Mouse (Mus musculus) limb, embryonic 14.5 days (tissue): ENCODE measurements around the gene Cyp46a1. TPM values are rescaled to one million over a fixed set of nuclear protein-coding genes. Genes with fewer than 3 reads are reported as not detected.

Source experiments
- ATAC-seq: fragments of 200-750 bp; cut with Nextera tagmentation; 2 replicates; pipeline ENCODE4 v1.8.0; 2017; ENCODE audit warnings: low read depth, moderate number of reproducible peaks, moderate TSS enrichment; ENCODE audit not compliant: low FRiP score
- DNase-seq: peaks from one replicate; pipeline ENCODE4 v3.0.0-alpha.2; 2015; ENCODE audit warnings: low spot score
- H3K27ac ChIP-seq: fragments of 300-500 bp; sonication (generic); replicated peaks from 2 replicates; pipeline ENCODE4 v1.5.1; 2014; ENCODE audit warnings: low read depth, mild to moderate bottlenecking, low read length, moderate library complexity, mixed read lengths
- H3K27me3 ChIP-seq: fragments of 300-500 bp; sonication (generic); 2 replicates; pipeline ENCODE4 v1.6.1; 2014; ENCODE audit warnings: low read length, mixed read lengths; ENCODE audit not compliant: control insufficient read depth, insufficient read depth
- H3K36me3 ChIP-seq: fragments of 300-500 bp; sonication (generic); 2 replicates; pipeline ENCODE4 v1.6.1; 2014; ENCODE audit warnings: mild to moderate bottlenecking, low read length, moderate library complexity, mixed read lengths; ENCODE audit not compliant: control insufficient read depth, insufficient read depth
- H3K4me1 ChIP-seq: fragments of 300-500 bp; sonication (generic); 2 replicates; pipeline ENCODE4 v1.6.1; 2014; ENCODE audit warnings: antibody characterized with exemption, low read length, mixed read lengths; ENCODE audit not compliant: control insufficient read depth, insufficient read depth
- H3K4me2 ChIP-seq: fragments of 300-500 bp; sonication (generic); replicated peaks from 2 replicates; pipeline ENCODE4 v1.6.1; 2014; ENCODE audit warnings: low read depth, mild to moderate bottlenecking, low read length, moderate library complexity; ENCODE audit not compliant: severe bottlenecking
- H3K4me3 ChIP-seq: fragments of 300-500 bp; sonication (generic); replicated peaks from 2 replicates; pipeline ENCODE4 v1.5.1; 2014; ENCODE audit warnings: low read length
- H3K9ac ChIP-seq: fragments of 300-500 bp; sonication (generic); 2 replicates; pipeline ENCODE4 v1.6.1; 2014; ENCODE audit warnings: mild to moderate bottlenecking, low read depth, low read length, moderate library complexity; ENCODE audit not compliant: severe bottlenecking
- H3K9me3 ChIP-seq: fragments of 300-500 bp; sonication (generic); 2 replicates; pipeline ENCODE4 v1.6.1; 2016; ENCODE audit warnings: low read length; ENCODE audit not compliant: control insufficient read depth
- POLR2A ChIP-seq: fragments of 200-500 bp; IDR thresholded peaks from 2 replicates; pipeline ENCODE4 v1.8.0; 2012; ENCODE audit warnings: inconsistent platforms, mild to moderate bottlenecking, moderate library complexity, borderline replicate concordance; ENCODE audit not compliant: insufficient read depth, insufficient read length; ENCODE audit errors: extremely low read depth
- WGBS: fragments of 180-500 bp; shearing (Covaris S2); extraction: QIAGEN DNeasy Blood & Tissue Kit; methylation state at CpG from one replicate; pipeline ENCODE4 v1.1.7; 2014; 5-methylcytosine and 5-hydroxymethylcytosine counted together
- polyA plus RNA-seq, 2 experiments: library from polyadenylated mRNA; depleted of rRNA in 1 of 2; stranded (reverse) in 1 of 2; unstranded in 1 of 2; fragments of >200 nt; fragmentation: Nextera tagmentation in 1 of 2; extraction: Ambion mirVana in 1 of 2; gene quantifications; 2 replicates each; pipeline versions ENCODE4 v1.2.1 to v1.2.3; 2012 to 2014

The Cyp46a1 gene
- polyA plus RNA-seq, 2 experiments: 6.4 to 24.8 TPM

- ATAC-seq: no peak
- 72% methylated on average over 19 of the region's 19 CpGs for WGBS
- no peaks in the 10 kb centered on the region for H3K9me3 ChIP-seq
Measured at GRCm38 (mm10) chr12:108288127-108288880, 45.9 kb upstream of the Cyp46a1 start.

DNA sequence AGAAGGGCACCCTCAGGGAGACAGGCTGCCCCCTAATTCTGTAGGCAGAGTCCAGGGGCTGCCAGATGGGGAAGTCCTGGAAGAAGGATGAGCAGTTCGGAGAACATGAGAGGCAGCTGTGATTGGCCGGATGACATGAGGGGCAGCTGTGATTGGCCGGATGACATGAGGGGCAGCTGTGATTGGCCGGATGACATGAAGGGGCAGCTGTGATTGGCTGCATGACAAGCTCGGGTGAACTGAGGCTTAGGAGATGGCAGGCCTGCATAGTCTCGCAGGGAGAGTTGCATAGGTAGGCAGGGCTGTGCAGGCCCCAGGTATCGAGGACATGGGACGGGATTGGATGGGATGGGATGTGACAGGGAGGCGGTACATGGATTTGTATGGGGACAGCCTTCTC, 41.8 kb upstream of the Cyp46a1 start:
- Histone ChIP-seq H3K27me3 (no peaks in the 10 kb centered on the region), H3K9me3 (no peaks in the 10 kb centered on the region), H3K36me3 (no peaks in the 10 kb centered on the region), H3K4me1 (no peaks in the 10 kb centered on the region), H3K4me3 (no peak overlapping the region), H3K9ac (no peak overlapping the region), H3K27ac (no peak overlapping the region), H3K4me2 (peak overlapping the region; percentile 40; the same call in 1 of the 2 replicates)
- ATAC-seq: peak; percentile 83
- 8% methylated on average over 9 of the region's 9 CpGs for WGBS
- peak; percentile 38 for DNase-seq
- no peak for TF ChIP-seq POLR2A

More at GRCm38 (mm10) chr12:108288127-108288880, 45.9 kb upstream of the Cyp46a1 start:
- no peak overlapping the region for H3K4me2 ChIP-seq
- H3K36me3 ChIP-seq: no peaks in the 10 kb centered on the region
- no peak overlapping the region for H3K9ac ChIP-seq
- H3K27ac ChIP-seq: no peak overlapping the region
- H3K4me3 ChIP-seq: no peak overlapping the region
- DNase-seq: no peak
- H3K27me3 ChIP-seq: no peaks in the 10 kb centered on the region
- no peak for TF ChIP-seq POLR2A
- H3K4me1 ChIP-seq: no peaks in the 10 kb centered on the region

GRCm38 (mm10) chr12:108292957-108293356, 41.2 kb upstream of the Cyp46a1 start:
- TF ChIP-seq POLR2A: no peak
- Histone ChIP-seq H3K27ac (no peak overlapping the region), H3K9ac (no peak overlapping the region), H3K4me1 (no peaks in the 10 kb centered on the region), H3K4me3 (no peak overlapping the region), H3K4me2 (peak overlapping the region; percentile 40), H3K27me3 (no peaks in the 10 kb centered on the region), H3K9me3 (no peaks in the 10 kb centered on the region), H3K36me3 (no peaks in the 10 kb centered on the region)
- DNase-seq (peak; percentile 87), ATAC-seq (no peak)
- WGBS: 4% methylated on average over 8 of the region's 8 CpGs

DNA sequence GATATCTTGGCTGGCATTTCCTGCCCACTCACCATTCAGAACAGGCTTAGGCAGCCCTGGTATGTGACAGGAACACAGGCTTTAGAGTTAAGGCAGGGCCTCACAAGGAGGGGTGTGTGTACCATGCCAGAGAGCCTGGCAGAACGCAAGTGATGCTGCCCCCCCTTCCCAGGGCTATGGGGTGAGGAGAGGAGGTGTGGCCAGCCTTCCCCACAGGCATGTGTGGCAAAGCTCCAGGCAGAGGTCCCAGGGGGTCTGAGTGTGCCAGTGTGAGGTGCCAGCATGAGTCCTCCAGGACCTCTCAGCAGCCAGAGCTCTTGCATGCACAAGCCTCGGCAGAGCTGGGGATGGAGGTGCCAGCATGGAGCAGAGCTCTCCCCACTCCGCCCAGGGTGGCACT, 39.6 kb upstream of the Cyp46a1 start:
- Histone ChIP-seq H3K36me3 (no peaks in the 10 kb centered on the region), H3K27me3 (no peaks in the 10 kb centered on the region), H3K9me3 (no peaks in the 10 kb centered on the region), H3K27ac (no peak overlapping the region), H3K4me1 (no peaks in the 10 kb centered on the region), H3K9ac (no peak overlapping the region), H3K4me2 (no peak overlapping the region), H3K4me3 (no peak overlapping the region)
- DNase-seq (no peak), ATAC-seq (no peak)
- TF ChIP-seq POLR2A: no peak
- WGBS: 79% methylated on average over 3 of the region's 3 CpGs

DNA sequence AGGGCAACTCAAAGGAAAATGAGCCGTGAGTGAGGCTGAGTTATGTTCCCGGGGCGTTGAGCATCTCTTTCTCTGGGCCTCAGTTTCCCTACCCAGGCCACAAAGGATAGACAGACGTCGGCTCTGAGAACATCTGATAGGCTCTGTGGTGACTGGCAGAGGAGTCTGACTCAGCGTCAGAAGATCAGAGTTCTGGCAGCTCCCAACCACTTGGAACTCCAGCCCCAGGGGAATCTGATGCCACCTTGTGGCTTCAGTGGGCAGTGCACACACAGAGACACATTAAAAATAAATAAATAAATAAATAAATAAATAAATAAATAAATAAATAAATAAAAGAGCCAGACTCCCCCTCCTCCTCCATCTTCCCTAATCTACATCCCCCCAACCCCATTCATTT, 37.1 kb upstream of the Cyp46a1 start:
- Histone ChIP-seq H3K27ac (no peak overlapping the region), H3K36me3 (no peaks in the 10 kb centered on the region), H3K9ac (no peak overlapping the region), H3K4me1 (no peaks in the 10 kb centered on the region), H3K4me2 (no peak overlapping the region), H3K27me3 (no peaks in the 10 kb centered on the region), H3K4me3 (no peak overlapping the region), H3K9me3 (no peaks in the 10 kb centered on the region)
- 81% methylated on average over 6 of the region's 6 CpGs for WGBS
- DNase-seq (no peak), ATAC-seq (no peak)
- TF ChIP-seq POLR2A: no peak

DNA sequence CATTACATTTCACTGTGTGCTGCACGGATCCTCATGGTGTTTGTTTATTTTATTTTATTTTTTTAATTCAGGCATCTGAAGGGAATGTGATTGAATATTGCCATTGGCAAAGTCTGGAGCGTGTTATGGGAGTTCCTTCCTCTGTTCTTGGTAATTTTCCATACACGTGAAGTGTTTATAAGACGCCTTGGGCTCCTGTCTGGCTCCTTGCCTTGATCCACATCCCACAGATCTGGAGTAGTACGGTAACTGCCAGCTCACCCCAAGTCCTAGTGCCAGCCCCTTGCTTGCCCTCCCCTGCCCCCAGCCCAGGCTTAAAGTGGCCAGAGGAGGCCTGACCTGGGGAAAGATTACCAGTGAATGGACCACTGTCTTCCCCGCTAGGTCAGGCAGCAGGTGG, 33.2 kb upstream of the Cyp46a1 start:
- 45% methylated on average over 6 of the region's 6 CpGs for WGBS

More for the DNA sequence above, 33.2 kb upstream of the Cyp46a1 start:
- DNase-seq (peak; percentile 40), ATAC-seq (peak; percentile 38)
- peaks cover 2% of the 10 kb centered on the region; the same call in 1 of the 2 replicates for H3K27me3 ChIP-seq
- H3K9me3 ChIP-seq: no peaks in the 10 kb centered on the region
- peaks cover 4% of the 10 kb centered on the region; the same call in 1 of the 2 replicates for H3K4me1 ChIP-seq
- TF ChIP-seq POLR2A: no peak
- H3K4me3 ChIP-seq: no peak overlapping the region
- no peaks in the 10 kb centered on the region for H3K36me3 ChIP-seq
- no peak overlapping the region for H3K4me2 ChIP-seq
- H3K9ac ChIP-seq: no peak overlapping the region
- 0 out of 2 replicates have a peak overlapping the region, but pooled peaks have one; percentile 26 for H3K27ac ChIP-seq
